Mouse (Mus musculus) v-Abl transformed pro-B cells (cell line): ENCODE data around the gene Notch2.

Experiments used
- in situ Hi-C, 2 experiments: fragments of 400-800 bp; cut with MboI; formaldehyde crosslinking; loops; one replicate each; pipeline ENCODE4 v1.15.1; 2025; ENCODE audit not compliant: unreplicated experiment in 2 of 2

Notch2 gene

GRCm38 (mm10) chr3:98027371-98027774 lies 14.0 kb downstream of the Notch2 start:
- in situ Hi-C loops: no loop called here

DNA sequence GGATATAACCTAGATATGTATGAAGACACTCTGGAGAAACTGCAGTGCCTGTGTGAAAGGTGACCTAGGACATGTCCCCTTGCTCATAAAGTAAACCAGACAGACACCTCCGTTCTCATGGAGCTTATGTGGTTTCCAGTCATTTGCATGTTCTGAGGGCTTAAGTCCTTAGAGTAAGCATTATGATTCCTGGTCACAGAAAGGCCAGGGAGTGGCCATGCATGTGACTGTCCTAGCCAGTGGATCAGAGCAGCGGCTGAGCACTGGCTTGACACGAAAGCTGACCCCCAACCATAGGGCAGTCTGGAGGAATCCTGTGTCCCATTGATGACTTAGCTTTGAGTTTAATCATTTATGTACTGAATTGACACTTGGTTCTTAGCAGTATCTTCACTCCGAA lies 14.7 kb downstream of the Notch2 start:
- in situ Hi-C loops: no loop called here

- in situ Hi-C loops: no loop called here
Observed at GRCm38 (mm10) chr3:98028936-98029335, 15.6 kb downstream of the Notch2 start.

DNA sequence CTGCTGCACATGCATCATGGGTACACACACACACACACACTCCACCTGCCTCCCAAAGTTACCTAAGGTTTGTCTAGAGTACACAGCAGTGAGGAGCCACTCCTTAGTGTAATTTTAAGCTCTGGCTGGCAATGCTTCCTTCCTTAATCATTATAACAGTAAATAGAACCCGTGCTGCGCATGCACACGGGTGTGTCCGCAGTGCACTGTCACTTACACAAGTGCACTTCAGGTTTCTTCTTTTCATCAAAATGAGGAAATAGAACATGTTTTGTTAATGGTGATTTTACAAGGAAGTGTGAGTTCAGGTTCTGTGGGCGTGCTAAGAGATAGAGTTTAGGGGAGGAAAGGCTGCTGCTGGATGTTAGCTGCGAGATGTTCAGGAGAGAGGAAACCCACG lies 17.8 kb downstream of the Notch2 start:
- in situ Hi-C loops: no loop called here

GRCm38 (mm10) chr3:98032191-98032590 lies 18.9 kb downstream of the Notch2 start:
- in situ Hi-C loops: no loop called here

GRCm38 (mm10) chr3:98032944-98033343 lies 19.6 kb downstream of the Notch2 start:
- in situ Hi-C loops: no loop called here

GRCm38 (mm10) chr3:98034622-98035593 lies 21.6 kb downstream of the Notch2 start:
- in situ Hi-C loops: no loop called here

DNA sequence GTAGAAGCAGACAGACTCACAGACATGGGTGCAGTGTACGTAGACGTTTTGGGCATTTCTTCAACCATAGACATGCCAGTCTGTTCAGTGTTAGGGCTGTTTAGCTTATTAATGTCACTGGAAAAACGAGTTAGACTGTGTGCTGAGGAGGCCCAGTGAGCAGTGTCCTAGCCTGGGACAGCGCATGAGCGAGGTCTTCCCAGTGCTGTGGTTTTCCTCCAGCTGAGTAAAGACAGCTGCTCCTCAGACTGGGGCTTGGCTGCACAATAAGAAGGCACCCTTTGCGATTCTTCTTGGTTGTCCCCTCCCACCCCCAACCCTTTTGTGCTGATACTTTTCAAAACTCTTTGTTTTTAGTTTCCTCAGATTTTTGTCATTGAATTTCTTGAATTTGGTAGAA lies 22.8 kb downstream of the Notch2 start:
- in situ Hi-C loops: no loop called here

GRCm38 (mm10) chr3:98037151-98037550 lies 23.8 kb downstream of the Notch2 start:
- in situ Hi-C loops: no loop called here

GRCm38 (mm10) chr3:98038658-98039057 lies 25.3 kb downstream of the Notch2 start:
- in situ Hi-C loops: no loop called here

- in situ Hi-C loops: no loop called here
Observed at GRCm38 (mm10) chr3:98039223-98039622, 25.9 kb downstream of the Notch2 start.

GRCm38 (mm10) chr3:98039666-98040456 lies 26.5 kb downstream of the Notch2 start:
- in situ Hi-C loops: no loop called here

DNA sequence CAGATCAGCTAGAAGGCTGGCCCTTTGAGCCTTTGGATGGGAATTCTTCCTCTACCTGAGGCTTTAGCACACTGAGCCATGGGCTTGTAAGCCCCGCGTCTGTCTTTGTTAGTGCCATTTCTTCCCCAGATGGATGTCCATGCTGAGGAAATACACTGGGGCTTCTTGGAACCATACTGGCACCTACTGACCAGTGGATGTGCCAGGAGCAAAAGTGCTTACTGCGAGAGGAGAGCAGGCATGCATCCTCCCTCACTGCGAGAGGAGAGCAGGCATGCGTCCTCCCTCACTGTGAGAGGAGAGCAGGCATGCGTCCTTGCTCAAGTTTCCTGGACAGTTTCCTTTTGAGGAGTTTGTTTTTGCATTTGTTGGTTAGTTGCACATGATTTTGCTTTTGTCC lies 27.5 kb downstream of the Notch2 start:
- in situ Hi-C loops: no loop called here

DNA sequence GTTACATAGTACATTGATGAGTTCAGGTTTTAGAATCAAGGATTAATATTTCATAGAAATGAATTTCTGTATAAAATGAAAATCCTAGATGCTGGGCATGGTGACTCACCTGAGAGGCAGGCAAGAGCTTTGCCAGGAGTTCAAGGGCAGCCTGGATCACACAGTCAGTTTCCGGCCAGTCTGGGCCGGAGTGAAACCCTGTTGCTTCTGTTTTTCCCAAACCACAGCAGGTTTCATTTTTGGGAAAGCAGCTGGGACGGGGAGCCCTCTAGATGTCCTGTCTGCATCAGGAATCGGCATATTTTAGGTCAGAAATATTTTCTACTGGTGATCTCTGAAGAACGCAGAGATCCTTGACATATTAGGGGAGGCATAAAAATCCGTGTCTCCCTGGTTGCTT lies 29.0 kb downstream of the Notch2 start:
- in situ Hi-C loops: no loop called here

DNA sequence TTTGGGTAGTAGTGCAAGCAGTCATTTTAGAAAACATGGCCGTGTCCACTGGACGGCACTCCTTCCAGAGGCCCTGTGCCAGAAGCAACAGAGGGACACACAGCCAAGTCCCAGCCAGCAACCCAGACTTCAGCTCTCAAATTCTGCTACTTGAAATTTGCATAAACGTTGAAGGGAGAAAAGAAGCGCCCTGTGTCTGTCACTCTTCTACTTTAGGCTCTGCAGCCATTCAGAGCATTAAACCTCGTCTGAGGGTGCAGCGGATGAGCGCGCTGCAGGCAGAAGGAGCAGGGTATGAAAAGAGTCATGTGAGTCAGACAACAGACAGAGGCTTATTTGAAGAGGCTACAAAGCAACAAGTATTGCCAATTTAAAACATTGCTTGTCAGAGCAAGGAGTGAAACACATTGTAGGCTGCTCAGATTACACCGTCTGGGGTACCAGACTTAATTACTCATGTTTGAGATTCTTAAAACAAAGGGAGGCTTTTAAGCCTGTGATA lies 29.7 kb downstream of the Notch2 start:
- in situ Hi-C loops: no loop called here

DNA sequence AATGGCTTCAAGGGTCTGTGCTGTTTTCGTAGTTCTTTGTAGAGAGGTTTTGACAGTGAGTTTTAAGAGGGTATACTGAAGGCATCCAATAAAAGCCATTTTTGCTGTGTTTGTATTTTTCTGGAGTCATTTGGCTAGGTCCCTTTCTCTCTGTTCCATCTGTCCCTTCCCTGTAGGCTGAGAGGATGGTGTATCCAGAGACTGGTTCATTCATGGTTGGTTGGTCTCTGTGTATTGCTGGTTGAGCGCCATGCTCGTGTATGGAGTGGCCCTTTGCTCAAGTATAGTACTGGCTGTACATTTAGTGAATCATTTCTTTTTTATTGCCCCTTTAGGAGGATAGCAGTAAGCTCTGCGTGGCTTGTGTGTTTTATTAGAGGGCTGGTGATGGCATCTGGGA lies 30.3 kb downstream of the Notch2 start:
- in situ Hi-C loops: no loop called here

DNA sequence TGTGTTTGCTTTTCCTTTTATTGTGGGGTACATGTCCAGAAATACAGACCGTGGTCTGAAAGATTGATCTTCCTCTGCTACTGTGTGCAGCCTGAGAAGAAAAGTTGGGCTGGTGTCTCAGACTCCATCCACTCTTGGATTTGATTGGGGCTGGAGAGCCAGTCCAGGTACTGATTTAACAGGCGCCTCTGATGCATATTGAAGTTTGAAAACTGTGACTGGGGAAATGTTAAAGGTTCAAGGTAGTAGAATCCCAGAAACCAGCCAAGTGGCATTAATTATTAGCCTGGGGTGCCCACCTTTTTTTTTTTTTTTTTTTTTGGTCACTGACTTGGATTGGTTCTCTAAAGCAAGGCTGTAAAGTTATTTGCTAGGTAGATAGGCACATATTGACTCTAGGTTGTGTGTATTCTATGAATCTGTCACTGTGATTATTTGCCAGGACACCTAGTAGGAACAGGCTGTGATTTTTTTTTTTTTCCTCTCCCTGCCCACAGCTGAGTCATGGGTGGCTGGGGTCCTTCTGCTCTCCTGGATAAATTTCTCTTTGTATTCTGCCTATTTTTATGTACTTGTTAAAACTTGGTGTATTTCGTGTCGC lies 31.5 kb downstream of the Notch2 start:
- in situ Hi-C loops: no loop called here

- in situ Hi-C loops: no loop called here
Observed at GRCm38 (mm10) chr3:98045465-98046148, 32.3 kb downstream of the Notch2 start.

DNA sequence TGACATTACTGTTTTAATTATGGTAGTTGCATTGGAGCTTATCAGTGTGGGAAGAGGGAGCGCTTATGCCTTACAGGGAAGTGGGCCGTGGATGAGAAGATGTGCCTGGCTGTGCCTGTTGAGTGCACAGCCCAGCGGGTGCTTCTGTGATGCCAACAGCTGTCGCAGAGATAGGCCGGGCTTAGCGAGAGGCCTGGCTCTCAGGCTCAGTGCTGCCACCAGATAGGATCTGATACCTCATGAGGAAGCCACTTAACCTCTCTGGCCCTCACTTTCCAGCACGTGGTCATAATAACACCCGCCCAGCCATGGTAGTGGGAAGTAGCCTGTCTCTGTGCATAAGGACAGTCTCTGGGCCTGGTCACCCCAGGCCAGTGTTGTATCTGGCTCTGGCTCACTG lies 33.0 kb downstream of the Notch2 start:
- in situ Hi-C loops: no loop called here

- in situ Hi-C loops: no loop called here
Observed at GRCm38 (mm10) chr3:98049671-98050070, 36.3 kb downstream of the Notch2 start.
